Mouse (Mus musculus) urinary bladder, postnatal 14 days (tissue): Measurements from ENCODE around the gene Adarb2.

Experiments used
- DNase-seq: peaks from one replicate; pipeline ENCODE4 v3.0.0; 2021; ENCODE audit warnings: low spot score

Gene Adarb2

GRCm38 (mm10) chr13:8487756-8488434 is 285.2 kb downstream of the Adarb2 start:
- no peak for DNase-seq

DNA sequence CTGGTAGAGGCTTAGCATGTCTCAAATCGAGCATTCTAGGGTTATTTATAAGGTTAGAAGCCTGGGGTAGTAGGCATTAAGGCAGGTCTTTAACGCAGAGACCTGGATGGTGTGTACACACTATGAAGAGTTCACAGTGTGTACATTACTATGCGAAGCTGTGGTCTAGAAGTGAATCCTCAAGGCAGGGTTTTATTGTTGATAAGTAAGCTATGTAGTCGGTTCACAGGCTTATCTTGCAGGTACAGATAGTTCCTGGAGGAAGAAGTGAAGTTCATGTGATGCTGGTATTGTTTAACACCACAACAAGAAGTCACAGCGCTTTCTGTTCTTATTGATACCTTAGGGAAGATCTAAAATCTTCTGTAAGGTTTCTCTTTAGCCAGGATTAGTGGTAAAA is 290.7 kb downstream of the Adarb2 start:
- DNase-seq: no peak

- no peak for DNase-seq
Observed at GRCm38 (mm10) chr13:8499551-8499950, 296.9 kb downstream of the Adarb2 start.

DNA sequence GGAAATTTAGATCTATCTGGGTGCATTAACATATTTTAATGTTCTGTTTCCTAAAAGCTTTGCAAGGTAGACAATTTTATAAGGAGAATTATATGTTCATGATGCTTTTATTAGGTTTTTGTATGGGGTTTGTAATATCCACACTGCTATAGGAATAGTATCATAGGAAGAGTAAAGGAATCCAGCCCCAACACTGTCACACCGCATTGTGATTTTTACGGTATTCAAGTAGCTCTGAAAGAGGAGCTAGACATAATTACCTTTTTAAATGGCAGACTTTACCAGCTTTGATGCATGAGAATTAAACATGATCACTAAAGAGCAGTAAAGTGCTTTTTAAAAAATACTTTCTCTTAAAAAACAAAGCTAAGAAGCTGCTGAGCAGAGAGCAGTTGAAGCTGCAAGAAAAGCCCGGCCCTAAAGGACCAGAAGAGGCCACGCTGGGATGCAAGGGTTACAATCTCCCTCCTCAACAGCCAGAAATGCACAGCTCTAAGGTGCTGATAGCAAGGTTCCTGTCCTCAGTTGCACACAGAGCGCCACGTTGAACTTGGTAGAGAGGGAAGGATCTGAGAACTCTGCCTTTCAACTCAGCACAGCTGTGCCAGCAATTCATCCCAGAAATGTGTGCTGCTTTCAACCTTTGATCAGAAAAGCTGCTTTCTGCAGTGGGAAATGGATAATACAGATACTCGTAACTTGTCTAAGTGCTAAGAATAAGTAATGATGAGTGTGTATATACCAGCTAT is 308.6 kb downstream of the Adarb2 start:
- DNase-seq: no peak

DNA sequence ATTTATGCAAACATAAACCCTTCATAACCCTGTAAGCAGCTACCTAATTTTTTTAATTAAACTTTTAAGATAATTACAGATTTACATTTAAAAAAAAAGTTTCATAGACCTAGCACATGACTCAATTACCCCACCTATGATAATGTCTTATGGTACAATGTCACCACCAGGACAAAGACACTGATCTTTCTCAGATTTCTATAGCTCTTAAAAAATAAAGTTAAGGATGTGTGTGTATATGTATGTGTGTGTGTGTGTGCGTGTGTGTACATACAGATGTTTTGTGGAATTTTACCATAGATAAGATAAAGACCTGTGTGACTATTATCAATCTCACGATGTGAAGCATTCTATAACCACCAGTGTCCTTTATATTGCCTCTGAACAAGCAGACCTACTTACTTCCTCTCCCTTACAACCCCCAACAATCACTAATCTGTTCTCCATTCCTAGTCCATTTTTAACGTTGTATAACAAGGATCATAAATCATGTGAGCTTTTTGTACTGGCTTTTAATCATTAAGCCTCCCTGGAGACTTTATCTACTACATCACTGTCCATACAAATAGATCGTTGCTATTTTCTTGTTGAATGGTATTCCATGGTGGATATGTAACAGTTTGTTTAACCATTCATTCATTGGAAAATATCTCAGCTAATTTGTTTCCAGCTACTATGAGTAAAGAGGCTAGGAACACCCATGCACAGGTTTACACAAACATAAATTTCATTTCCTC is 313.5 kb downstream of the Adarb2 start:
- no peak for DNase-seq

DNA sequence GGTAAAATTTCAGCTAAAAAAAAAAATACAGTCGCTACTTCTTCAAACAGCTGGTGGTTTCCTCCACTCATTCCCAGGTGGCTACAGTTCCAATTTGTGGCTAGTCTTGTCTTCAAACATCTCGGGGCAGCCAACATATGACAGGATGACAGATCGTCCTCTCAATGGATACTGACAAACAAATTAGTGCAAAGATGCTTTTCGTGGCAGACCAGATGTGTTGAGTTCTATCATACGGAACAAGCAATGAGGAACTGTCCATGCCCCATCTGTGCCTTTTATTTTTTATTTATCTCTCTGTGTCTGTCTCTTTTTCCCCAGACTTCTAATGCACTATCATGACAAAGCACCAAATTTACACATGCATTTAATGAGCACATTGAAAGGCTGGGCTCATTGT is 316.5 kb downstream of the Adarb2 start:
- DNase-seq: no peak

- DNase-seq: no peak
Observed at GRCm38 (mm10) chr13:8525748-8526631, 323.3 kb downstream of the Adarb2 start.

DNA sequence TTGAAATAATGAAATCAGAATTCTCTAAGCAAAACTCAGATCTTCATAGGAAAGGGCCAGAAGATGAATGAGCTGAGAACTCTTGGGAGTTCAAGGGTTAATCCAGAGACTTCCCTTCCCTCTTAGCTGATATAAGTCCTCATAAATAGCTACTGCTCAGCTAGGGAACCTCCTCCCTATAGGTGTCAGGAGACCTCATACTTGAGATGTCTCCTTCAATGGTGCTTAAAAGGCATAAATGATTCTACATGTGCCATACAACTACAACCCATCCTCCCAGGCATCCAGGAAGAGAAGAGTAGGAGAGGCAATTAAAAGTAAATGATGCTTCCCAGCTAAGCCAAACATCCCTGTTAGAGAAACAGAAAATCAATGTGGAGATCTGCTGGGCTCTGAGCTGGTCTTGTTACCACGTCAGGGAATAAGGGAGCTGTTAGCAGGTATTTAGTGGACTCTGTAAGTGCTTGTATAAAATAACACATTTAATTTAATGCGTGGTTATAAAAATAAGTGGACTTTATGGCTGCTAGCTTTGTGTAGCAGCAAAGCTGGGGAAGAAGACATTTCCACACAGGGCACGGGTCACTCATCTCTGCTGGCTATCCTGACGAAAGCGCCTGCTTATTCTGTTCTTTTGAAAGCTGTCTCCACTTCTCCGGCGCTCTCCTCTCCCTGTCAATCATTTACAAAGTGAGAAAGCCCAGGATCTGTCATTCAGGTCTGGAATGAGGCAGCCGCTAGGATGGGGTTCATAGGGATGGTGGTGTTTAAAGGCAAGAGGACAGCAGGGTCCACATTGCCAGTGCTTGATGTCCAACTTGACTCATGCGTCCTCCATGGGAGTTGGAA is 331.8 kb downstream of the Adarb2 start:
- DNase-seq: no peak

DNA sequence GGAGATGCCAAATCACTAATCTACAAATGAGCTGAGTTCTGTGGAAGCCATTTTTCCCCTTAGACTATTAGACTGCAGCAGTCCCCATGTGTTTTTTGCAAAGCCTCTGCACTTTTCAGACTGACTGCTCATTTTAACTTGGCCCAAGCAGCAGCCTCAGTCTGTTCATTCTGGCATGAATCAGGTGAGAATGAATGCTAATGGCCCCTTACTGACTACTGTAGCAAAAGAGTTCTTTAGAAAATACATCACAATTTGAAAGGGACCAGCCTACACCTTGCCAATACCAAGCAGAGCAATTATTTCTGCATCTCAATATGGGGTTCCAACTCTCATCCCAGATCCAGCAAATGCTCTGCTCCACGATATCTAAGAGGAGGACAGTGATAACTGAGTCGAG is 335.8 kb downstream of the Adarb2 start:
- DNase-seq: no peak

DNA sequence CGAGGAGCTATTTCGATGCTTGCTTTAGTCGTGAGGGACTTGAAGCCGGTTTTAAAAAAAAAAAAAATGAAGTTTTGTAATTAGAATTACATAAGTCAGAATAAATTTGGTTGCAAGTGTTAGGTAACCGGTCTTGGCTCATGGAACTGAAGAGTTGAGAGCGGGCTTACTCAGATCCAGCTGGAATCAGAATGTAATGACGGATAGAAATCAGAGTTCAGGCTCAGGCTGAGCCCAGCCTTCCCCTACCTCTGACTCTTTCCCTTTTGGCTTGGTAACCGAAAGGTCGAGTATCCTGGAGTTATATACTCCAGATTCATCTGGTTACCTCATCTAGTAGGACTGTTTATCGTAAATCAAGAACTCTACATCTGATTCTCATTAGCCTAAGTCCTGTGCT is 336.2 kb downstream of the Adarb2 start:
- no peak for DNase-seq

DNA sequence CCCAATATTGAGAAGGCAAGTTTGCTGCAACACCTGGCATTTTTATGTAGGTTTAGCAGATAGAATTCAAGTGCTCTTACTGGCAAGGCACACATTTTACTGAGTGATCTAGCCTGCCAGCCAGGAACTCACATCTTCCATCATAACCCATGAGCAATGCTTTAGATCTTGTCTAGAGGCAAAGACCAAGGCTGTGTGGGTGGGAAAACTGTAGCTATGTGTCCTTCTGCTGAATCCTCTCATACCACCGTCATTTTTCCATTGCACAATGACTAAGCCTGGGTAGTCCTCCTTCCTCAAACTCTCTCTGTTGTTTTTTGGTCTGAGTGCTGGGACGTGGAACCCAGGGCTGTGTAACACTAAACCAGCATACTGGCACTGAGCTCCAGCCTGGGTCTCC is 340.0 kb downstream of the Adarb2 start:
- DNase-seq: no peak

DNA sequence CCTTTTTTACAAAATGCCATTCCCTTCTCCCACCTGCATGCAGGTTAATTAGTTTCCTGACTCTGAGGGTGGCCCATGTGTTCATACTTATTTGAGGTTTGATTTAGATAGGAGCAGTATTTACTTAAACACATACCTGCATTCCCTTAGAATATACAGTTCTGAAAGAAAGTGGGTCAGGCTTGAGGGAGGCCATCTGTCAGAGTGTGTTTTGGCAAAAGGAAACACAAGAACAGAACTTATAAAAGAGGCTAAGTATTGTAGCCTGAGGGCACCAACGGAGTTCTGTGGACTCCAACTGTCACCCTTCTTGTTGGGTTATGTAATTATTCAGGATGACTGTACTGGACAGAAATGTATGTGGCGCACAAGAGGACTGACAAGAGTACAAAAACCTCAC is 349.6 kb downstream of the Adarb2 start:
- DNase-seq: no peak

- DNase-seq: no peak
Observed at GRCm38 (mm10) chr13:8557784-8558183, 355.1 kb downstream of the Adarb2 start.

GRCm38 (mm10) chr13:8560485-8560884 is 357.8 kb downstream of the Adarb2 start:
- no peak for DNase-seq

GRCm38 (mm10) chr13:8563161-8563560 is 360.5 kb downstream of the Adarb2 start:
- DNase-seq: no peak

GRCm38 (mm10) chr13:8567111-8568026 is 364.7 kb downstream of the Adarb2 start:
- no peak for DNase-seq

DNA sequence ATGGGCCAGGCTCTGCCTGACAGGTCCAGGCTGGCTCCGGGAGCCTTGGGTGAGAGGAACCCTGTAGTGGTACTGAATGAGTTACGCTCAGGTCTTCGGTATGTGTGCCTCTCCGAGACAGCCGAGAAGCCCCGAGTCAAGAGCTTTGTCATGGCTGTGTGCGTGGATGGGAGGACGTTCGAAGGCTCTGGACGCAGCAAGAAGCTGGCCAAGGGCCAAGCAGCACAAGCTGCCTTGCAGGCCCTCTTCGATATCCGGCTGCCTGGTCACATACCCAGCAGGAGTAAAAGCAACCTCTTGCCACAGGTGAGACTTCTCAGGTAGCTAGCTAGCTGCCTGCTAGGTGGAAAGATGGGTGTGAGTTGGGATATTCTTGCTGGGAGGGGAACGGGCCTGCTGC is 367.6 kb downstream of the Adarb2 start:
- DNase-seq: no peak

DNA sequence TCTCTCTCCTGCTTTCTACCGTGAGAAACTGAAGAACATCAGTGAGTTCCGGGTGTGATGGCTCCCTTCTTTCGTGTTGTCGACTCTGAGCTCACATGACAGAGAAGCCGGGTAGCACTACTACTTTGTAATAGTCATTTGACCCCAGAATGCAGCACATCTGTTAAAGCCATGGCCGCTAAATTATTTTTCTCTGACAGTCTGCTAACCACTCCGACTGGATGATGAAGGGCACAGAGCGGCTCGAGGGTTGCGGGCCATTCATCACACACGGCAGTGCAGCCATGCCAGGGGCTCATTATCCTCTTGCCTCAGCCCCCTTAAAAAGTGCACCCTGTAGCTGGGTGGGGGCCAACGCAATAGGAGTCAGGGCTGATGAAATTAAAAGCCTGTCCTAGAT is 371.2 kb downstream of the Adarb2 start:
- DNase-seq: no peak

- DNase-seq: no peak
Observed at GRCm38 (mm10) chr13:8584257-8585005, 381.8 kb downstream of the Adarb2 start.
